Mouse (Mus musculus) spleen, adult 2 months (tissue): ENCODE data around the gene Dhx37.

ENCODE experiments used
- CTCF ChIP-seq: fragments of 200-500 bp; IDR thresholded peaks from 2 replicates; pipeline ENCODE4 v1.5.1; 2011; ENCODE audit warnings: mild to moderate bottlenecking, inconsistent platforms; ENCODE audit not compliant: insufficient read depth, insufficient read length, insufficient replicate concordance; ENCODE audit errors: extremely low read depth
- POLR2A ChIP-seq: fragments of 200-500 bp; IDR thresholded peaks from 2 replicates; pipeline ENCODE4 v1.6.1; 2011; ENCODE audit warnings: low read depth, low read length, inconsistent platforms

DNA sequence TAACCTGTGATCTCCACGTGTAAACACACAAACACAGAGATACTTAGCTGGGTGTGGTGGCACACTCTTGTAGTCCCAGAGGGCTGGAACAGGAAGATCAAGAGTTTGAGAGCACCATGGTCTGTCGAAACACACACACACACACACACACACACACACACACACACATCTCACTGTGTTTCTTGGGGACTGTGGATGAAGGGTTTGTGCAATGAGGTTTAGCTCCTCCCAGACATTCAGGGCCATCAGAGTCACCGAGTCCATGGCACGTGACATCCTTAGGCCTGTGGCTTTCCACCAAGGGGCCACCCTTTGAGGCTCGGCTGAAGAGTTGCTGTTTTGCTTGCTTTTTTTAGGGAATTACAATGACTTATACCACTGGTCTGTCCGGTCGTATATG is 48.6 kb upstream of the Dhx37 start:
- TF ChIP-seq POLR2A: no peak
- TF ChIP-seq CTCF: no peak
